Mouse (Mus musculus) layer of hippocampus, adult 6 months (tissue): ENCODE measurements around the gene Cckbr. TPM values are rescaled to one million over a fixed set of nuclear protein-coding genes. Genes with fewer than 3 reads are reported as not detected.

Experiments used
- long read RNA-seq, 2 experiments: library from polyadenylated mRNA; unstranded; transcript quantifications; one replicate each; pipeline ENCODE4 v2.0.0; 2019 to 2020
- polyA plus RNA-seq: library from polyadenylated mRNA; unstranded; fragments of <200 nt; fragmentation: Nextera tagmentation; gene quantifications from 2 replicates; pipeline ENCODE4 v1.2.3, GENCODE M21; 2021

Gene Cckbr
- polyA plus RNA-seq: 7.3 and 7.7 TPM in 2 replicates
- long read RNA-seq, experiment 1, partial matches to known transcripts: 1 of 2 reads
- long read RNA-seq, experiment 1, other reads (novel, unspliced or antisense): 0 of 2 reads
- long read RNA-seq, experiment 2, transcript Cckbr-201 (5 exons, 2,573 nt): major isoform, 35 of 42 reads
- long read RNA-seq, experiment 2, partial matches to known transcripts: 3 of 42 reads
- long read RNA-seq, experiment 2, other reads (novel, unspliced or antisense): 4 of 42 reads

GRCm38 (mm10) chr7:105425424-105426043 is at the start of gene Cckbr:
Gene Cckbr, plus strand, starts transcription at chr7:105425731.

GRCm38 (mm10) chr7:105399935-105400624 is 25.5 kb upstream of the Cckbr start, which contains the start of gene Fam160a2:
Gene Fam160a2, minus strand, starts transcription at chr7:105400054.

GRCm38 (mm10) chr7:105404268-105404667 is 21.3 kb upstream of the Cckbr start, which contains the start of gene Cnga4:
Gene Cnga4, plus strand, starts transcription at chr7:105404568.

GRCm38 (mm10) chr7:105481505-105482411 is 56.2 kb downstream of the Cckbr start, which contains the start of gene Cavin3:
Gene Cavin3, minus strand, starts transcription at chr7:105482300.

Other genes starting within 250 kb of the Cckbr start
- not detected in 2 replicates for gene Olfr685, start 239.7 kb upstream of the Cckbr start, polyA plus RNA-seq
- gene Olfr686, start 218.2 kb upstream of the Cckbr start, polyA plus RNA-seq: not detected in 2 replicates
- gene Olfr688, start 137.6 kb upstream of the Cckbr start, polyA plus RNA-seq: not detected in 2 replicates
- gene Olfr689, start 114.6 kb upstream of the Cckbr start, polyA plus RNA-seq: not detected in 2 replicates
- not detected in 2 replicates for gene Olfr690, start 91.6 kb upstream of the Cckbr start, polyA plus RNA-seq
- 0.15 TPM in 1 of 2 replicates, not detected in the other for gene Olfr691, start 83.5 kb upstream of the Cckbr start, polyA plus RNA-seq
- not detected in 2 replicates for gene Olfr692, start 57.5 kb upstream of the Cckbr start, polyA plus RNA-seq
- not detected in 2 replicates for gene Gm5901, start 50.7 kb upstream of the Cckbr start, polyA plus RNA-seq
- 31.5 and 42.0 TPM in 2 replicates for gene Fam160a2, start 25.7 kb upstream of the Cckbr start, polyA plus RNA-seq
- gene Cnga4, start 21.2 kb upstream of the Cckbr start, polyA plus RNA-seq: 0.14 and 0.24 TPM in 2 replicates
- gene Cavin3, start 56.6 kb downstream of the Cckbr start, polyA plus RNA-seq: 29.9 and 31.8 TPM in 2 replicates
- gene Smpd1, start 128.6 kb downstream of the Cckbr start, polyA plus RNA-seq: 93.9 and 95.7 TPM in 2 replicates
- gene Apbb1, start 155.9 kb downstream of the Cckbr start, polyA plus RNA-seq: 408 and 453 TPM in 2 replicates
- 0.72 and 0.77 TPM in 2 replicates for gene Hpx, start 174.4 kb downstream of the Cckbr start, polyA plus RNA-seq
- 32.0 and 36.8 TPM in 2 replicates for gene Trim3, start 207.8 kb downstream of the Cckbr start, polyA plus RNA-seq
- 184 and 197 TPM in 2 replicates for gene Timm10b, start 214.3 kb downstream of the Cckbr start, polyA plus RNA-seq
- 41.3 and 47.5 TPM in 2 replicates for gene Arfip2, start 214.7 kb downstream of the Cckbr start, polyA plus RNA-seq
- 12.7 and 32.7 TPM in 2 replicates for gene Gm45799, start 214.8 kb downstream of the Cckbr start, polyA plus RNA-seq
- 0.01 and 0.04 TPM in 2 replicates for gene Dnhd1, start 225.1 kb downstream of the Cckbr start, polyA plus RNA-seq